Mouse (Mus musculus) forebrain, embryonic 11.5 days (tissue): ENCODE data around the gene 4931406P16Rik. TPM values are rescaled to one million over a fixed set of nuclear protein-coding genes. Genes with fewer than 3 reads are reported as not detected.

Source experiments
- polyA plus RNA-seq: library from polyadenylated mRNA; unstranded; fragments of >200 nt; fragmentation: Nextera tagmentation; extraction: Ambion mirVana; gene quantifications from 2 replicates; pipeline ENCODE4 v1.2.1, GENCODE M21; 2014

4931406P16Rik gene
- polyA plus RNA-seq, 1 experiment from 2014 or later: 32.7 TPM

Other genes with a start within 250 kb of the 4931406P16Rik start
- not detected in 2 replicates for gene Scgb1b30, start 218.1 kb downstream of the 4931406P16Rik start, polyA plus RNA-seq
- gene Wtip, start 180.3 kb downstream of the 4931406P16Rik start, polyA plus RNA-seq: 3.9 and 5.7 TPM in 2 replicates
- gene Uba2, start 144.0 kb downstream of the 4931406P16Rik start, polyA plus RNA-seq: 270 and 276 TPM in 2 replicates
- 62.3 and 66.5 TPM in 2 replicates for gene Pdcd2l, start 116.9 kb downstream of the 4931406P16Rik start, polyA plus RNA-seq
- gene Gpi1, start 83.2 kb downstream of the 4931406P16Rik start, polyA plus RNA-seq: 376 and 377 TPM in 2 replicates
- 0.60 TPM in 1 of 2 replicates, not detected in the other for gene Gm6096, start 62.5 kb downstream of the 4931406P16Rik start, polyA plus RNA-seq
- gene Lsm14a, start 79.8 kb upstream of the 4931406P16Rik start, polyA plus RNA-seq: 66.8 and 69.1 TPM in 2 replicates